Mouse (Mus musculus): Measurements from ENCODE around the gene Hoxc13. TPM values are rescaled to one million over a fixed set of nuclear protein-coding genes. Genes with fewer than 3 reads are reported as not detected.

The Hoxc13 gene
- polyA plus RNA-seq, 1 experiment from 2014 or later: not detected

DNA sequence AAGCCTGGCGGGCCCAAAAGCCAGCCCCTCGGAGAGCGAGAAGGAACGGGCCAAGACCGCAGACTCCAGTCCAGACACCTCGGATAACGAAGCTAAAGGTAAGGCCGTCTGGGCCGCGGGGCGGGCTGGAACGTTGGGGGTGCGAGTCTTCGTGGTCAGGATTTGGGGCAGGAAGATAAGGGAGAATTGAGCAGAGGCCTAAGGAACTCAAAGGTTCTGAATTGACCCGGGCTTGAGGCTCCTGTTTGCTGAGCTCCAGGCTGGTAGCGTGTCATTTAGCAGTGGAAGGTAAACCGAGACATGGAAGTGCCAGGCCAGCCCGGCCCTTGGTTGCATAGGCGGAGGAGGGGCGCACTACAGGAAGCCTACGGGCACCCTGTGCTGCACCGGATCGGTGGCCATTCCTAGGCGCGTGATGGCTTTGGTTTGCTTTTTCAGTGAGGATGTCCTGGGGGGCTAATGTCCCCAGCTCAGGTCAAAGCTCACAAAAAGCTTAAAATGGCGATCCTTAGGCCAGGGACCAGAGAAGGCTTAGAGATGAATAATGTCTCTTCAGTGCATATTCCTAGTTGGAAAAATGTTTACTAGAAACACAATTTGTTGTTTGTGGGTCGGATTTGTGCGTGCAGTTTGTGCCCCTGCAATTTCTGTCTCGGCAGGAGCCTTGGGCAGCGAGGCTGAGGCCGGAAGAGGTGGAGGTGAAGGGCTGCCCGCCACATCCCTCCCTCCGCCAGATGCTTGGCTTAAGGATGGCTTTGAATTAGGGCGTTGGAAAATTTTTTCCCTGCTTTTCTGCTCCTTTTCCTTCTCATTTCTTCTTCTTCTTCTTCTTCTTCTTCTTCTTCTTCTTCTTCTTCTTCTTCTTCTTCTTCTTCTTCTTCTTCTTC is 46.9 kb downstream of the Hoxc13 start:
- peaks cover 55% of the 10 kb centered on the region for H3K27me3 ChIP-seq (ENCODE audit: control insufficient read depth, insufficient read depth, low read length)
- no peak for TF ChIP-seq CTCF (IDR thresholded peaks at IDR 0.05; ENCODE audit: low read depth)
- TF ChIP-seq EP300 (optimal IDR thresholded peaks at IDR 0.05): no peak
- 5% methylated on average over 34 of the region's 34 CpGs for WGBS
- H3K36me3 ChIP-seq (ENCODE audit: control insufficient read depth, insufficient read depth, low read length): no peaks in the 10 kb centered on the region
- ATAC-seq (ENCODE audit: low FRiP score, low TSS enrichment) (no peak), DNase-seq (ENCODE audit: low spot score) (no peak)
- no peak overlapping the region for H3K27ac ChIP-seq (replicated peaks)
- no peak overlapping the region for H3K4me3 ChIP-seq (ENCODE audit: low read depth, low read length)
- no peak overlapping the region for H3K4me2 ChIP-seq (replicated peaks; ENCODE audit: low read depth)
- H3K9ac ChIP-seq (ENCODE audit: low read length): no peak overlapping the region
- H3K9me3 ChIP-seq (ENCODE audit: control insufficient read depth, low read length): no peaks in the 10 kb centered on the region
- no peaks in the 10 kb centered on the region for H3K4me1 ChIP-seq (replicated peaks; ENCODE audit: control insufficient read depth, insufficient read depth)

DNA sequence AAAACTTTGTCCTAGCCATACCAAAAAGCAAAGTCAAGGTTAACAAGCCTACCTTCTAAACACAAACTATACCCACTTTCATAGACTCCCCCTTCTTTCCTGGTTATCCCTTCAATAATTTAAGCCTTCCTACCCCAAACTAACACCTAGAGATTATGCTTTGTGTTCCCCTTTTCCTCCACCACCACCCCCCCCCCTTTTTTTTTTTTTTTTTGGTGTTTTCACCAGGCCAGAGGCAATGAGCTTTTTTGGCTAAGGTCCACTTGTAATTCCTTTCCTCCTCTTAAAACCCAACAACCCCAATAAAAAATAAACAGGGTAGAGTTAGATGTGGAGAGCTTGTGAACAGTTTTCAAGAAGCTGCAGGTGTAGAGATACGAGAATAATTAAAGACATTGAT is 48.4 kb downstream of the Hoxc13 start:
- Histone ChIP-seq H3K36me3 (ENCODE audit: control insufficient read depth, insufficient read depth, low read length) (no peaks in the 10 kb centered on the region), H3K4me2 (replicated peaks; ENCODE audit: low read depth) (no peak overlapping the region), H3K4me1 (replicated peaks; ENCODE audit: control insufficient read depth, insufficient read depth) (no peaks in the 10 kb centered on the region), H3K9me3 (ENCODE audit: control insufficient read depth, low read length) (no peaks in the 10 kb centered on the region), H3K4me3 (ENCODE audit: low read depth, low read length) (no peak overlapping the region), H3K9ac (ENCODE audit: low read length) (no peak overlapping the region), H3K27me3 (ENCODE audit: control insufficient read depth, insufficient read depth, low read length) (peaks cover 59% of the 10 kb centered on the region), H3K27ac (replicated peaks) (no peak overlapping the region)
- no peak for DNase-seq (ENCODE audit: low spot score)
- ATAC-seq (ENCODE audit: low FRiP score, low TSS enrichment): no peak
- TF ChIP-seq CTCF (IDR thresholded peaks at IDR 0.05; ENCODE audit: low read depth) (no peak), EP300 (optimal IDR thresholded peaks at IDR 0.05) (no peak)
- 32% methylated on average over 1 of the region's 1 CpGs for WGBS

DNA sequence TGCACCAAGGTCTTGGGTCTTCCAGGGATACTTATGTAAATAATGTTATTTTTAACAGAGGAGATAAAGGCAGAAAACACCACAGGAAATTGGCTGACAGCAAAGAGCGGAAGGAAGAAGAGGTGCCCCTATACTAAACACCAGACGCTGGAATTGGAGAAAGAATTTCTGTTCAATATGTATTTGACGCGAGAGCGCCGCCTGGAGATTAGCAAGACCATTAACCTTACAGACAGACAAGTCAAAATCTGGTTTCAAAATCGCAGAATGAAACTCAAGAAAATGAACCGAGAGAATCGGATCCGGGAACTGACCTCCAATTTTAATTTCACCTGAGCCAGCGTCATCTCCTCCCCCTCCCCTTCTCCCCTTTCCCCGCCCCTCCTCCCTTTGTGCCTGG is 49.8 kb downstream of the Hoxc13 start:
- Histone ChIP-seq H3K4me2 (replicated peaks; ENCODE audit: low read depth) (no peak overlapping the region), H3K27ac (replicated peaks) (no peak overlapping the region), H3K4me1 (replicated peaks; ENCODE audit: control insufficient read depth, insufficient read depth) (no peaks in the 10 kb centered on the region), H3K9ac (ENCODE audit: low read length) (no peak overlapping the region), H3K27me3 (ENCODE audit: control insufficient read depth, insufficient read depth, low read length) (peaks cover 52% of the 10 kb centered on the region), H3K4me3 (ENCODE audit: low read depth, low read length) (no peak overlapping the region), H3K36me3 (ENCODE audit: control insufficient read depth, insufficient read depth, low read length) (no peaks in the 10 kb centered on the region), H3K9me3 (ENCODE audit: control insufficient read depth, low read length) (no peaks in the 10 kb centered on the region)
- TF ChIP-seq CTCF (IDR thresholded peaks at IDR 0.05; ENCODE audit: low read depth) (peak; percentile 55), EP300 (optimal IDR thresholded peaks at IDR 0.05) (no peak)
- DNase-seq (ENCODE audit: low spot score) (no peak), ATAC-seq (ENCODE audit: low FRiP score, low TSS enrichment) (no peak)
- 3% methylated on average over 12 of the region's 12 CpGs for WGBS

DNA sequence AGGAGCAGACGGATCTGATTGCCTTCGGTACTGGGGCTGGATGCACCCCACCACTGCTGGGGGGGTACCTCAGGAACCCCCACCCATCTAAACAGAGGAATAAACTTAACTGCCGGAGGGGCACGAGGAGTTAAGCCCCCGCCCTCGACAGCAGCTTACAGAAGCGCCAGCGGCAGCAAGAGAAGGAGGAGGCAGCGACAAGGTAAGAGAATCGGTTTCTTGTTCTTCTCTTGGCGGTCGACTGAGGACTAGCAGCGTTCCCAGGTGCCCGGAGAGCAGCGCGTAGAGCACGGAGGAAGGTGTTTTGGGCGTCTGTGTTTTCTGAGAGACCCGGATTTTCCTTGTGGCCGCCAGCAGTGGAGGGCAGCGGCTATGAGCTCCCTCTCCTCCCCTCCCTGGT is 51.4 kb downstream of the Hoxc13 start:
- no peaks in the 10 kb centered on the region for H3K36me3 ChIP-seq (ENCODE audit: control insufficient read depth, insufficient read depth, low read length)
- no peak overlapping the region for H3K27ac ChIP-seq (replicated peaks)
- no peaks in the 10 kb centered on the region for H3K4me1 ChIP-seq (replicated peaks; ENCODE audit: control insufficient read depth, insufficient read depth)
- H3K9ac ChIP-seq (ENCODE audit: low read length): no peak overlapping the region
- peaks cover 50% of the 10 kb centered on the region for H3K27me3 ChIP-seq (ENCODE audit: control insufficient read depth, insufficient read depth, low read length)
- WGBS: 3% methylated on average over 21 of the region's 21 CpGs
- H3K4me2 ChIP-seq (replicated peaks; ENCODE audit: low read depth): no peak overlapping the region
- no peak for TF ChIP-seq EP300 (optimal IDR thresholded peaks at IDR 0.05)
- TF ChIP-seq CTCF (IDR thresholded peaks at IDR 0.05; ENCODE audit: low read depth): no peak
- DNase-seq (ENCODE audit: low spot score) (no peak), ATAC-seq (ENCODE audit: low FRiP score, low TSS enrichment) (no peak)
- no peaks in the 10 kb centered on the region for H3K9me3 ChIP-seq (ENCODE audit: control insufficient read depth, low read length)
- H3K4me3 ChIP-seq (ENCODE audit: low read depth, low read length): no peak overlapping the region

DNA sequence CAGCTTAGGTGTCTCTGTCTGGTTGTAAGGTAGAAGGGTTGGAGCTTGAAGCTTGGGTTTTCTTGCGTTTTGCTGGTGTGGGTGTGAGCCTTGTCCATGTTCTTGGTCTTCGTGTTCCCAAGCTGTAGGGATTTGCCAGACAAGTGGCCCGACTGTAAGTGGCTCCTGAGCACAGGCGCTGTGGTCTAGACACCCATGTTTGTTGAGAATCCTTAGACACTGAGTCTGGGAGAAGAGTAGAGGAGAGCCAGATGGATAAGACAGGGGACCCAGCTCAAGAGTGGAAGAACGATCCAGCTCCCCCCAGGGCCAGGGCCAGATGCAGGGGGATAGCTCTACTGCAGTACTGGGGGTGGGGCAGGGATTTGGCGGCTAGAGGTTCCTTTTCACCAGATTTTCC is 51.9 kb downstream of the Hoxc13 start:
- WGBS: 9% methylated on average over 6 of the region's 6 CpGs
- H3K9ac ChIP-seq (ENCODE audit: low read length): no peak overlapping the region
- H3K4me3 ChIP-seq (ENCODE audit: low read depth, low read length): no peak overlapping the region
- H3K27ac ChIP-seq (replicated peaks): no peak overlapping the region
- TF ChIP-seq EP300 (optimal IDR thresholded peaks at IDR 0.05): no peak
- TF ChIP-seq CTCF (IDR thresholded peaks at IDR 0.05; ENCODE audit: low read depth): no peak
- H3K4me2 ChIP-seq (replicated peaks; ENCODE audit: low read depth): no peak overlapping the region
- H3K9me3 ChIP-seq (ENCODE audit: control insufficient read depth, low read length): no peaks in the 10 kb centered on the region
- ATAC-seq (ENCODE audit: low FRiP score, low TSS enrichment) (no peak), DNase-seq (ENCODE audit: low spot score) (no peak)
- no peaks in the 10 kb centered on the region for H3K4me1 ChIP-seq (replicated peaks; ENCODE audit: control insufficient read depth, insufficient read depth)
- H3K27me3 ChIP-seq (ENCODE audit: control insufficient read depth, insufficient read depth, low read length): peaks cover 47% of the 10 kb centered on the region
- H3K36me3 ChIP-seq (ENCODE audit: control insufficient read depth, insufficient read depth, low read length): no peaks in the 10 kb centered on the region

DNA sequence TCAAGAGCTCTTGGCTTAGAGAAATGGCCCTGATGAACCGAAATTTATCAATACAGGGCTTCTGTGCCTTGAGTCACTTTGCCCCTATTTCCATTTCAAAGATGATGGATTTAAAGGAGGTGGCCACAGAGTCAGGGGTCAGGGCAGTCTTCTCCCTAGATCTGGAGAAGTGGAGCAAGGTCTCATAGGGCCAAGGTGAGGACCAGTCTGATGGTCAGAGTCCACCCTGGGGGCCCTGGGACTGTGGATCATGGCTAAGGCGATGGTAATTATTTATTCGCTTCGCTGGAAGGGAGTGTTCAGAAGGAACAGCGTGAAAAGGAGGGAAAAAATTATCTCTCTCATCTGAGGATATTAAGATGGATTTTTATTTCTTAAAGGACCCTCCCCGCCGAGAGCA is 54.1 kb downstream of the Hoxc13 start:
- ATAC-seq (ENCODE audit: low FRiP score, low TSS enrichment) (no peak), DNase-seq (ENCODE audit: low spot score) (no peak)
- H3K9me3 ChIP-seq (ENCODE audit: control insufficient read depth, low read length): no peaks in the 10 kb centered on the region
- H3K9ac ChIP-seq (ENCODE audit: low read length): no peak overlapping the region
- no peak for TF ChIP-seq CTCF (IDR thresholded peaks at IDR 0.05; ENCODE audit: low read depth)
- TF ChIP-seq EP300 (optimal IDR thresholded peaks at IDR 0.05): no peak
- WGBS: 7% methylated on average over 7 of the region's 7 CpGs
- no peaks in the 10 kb centered on the region for H3K36me3 ChIP-seq (ENCODE audit: control insufficient read depth, insufficient read depth, low read length)
- peaks cover 46% of the 10 kb centered on the region for H3K27me3 ChIP-seq (ENCODE audit: control insufficient read depth, insufficient read depth, low read length)
- H3K4me2 ChIP-seq (replicated peaks; ENCODE audit: low read depth): no peak overlapping the region
- no peak overlapping the region for H3K27ac ChIP-seq (replicated peaks)
- H3K4me3 ChIP-seq (ENCODE audit: low read depth, low read length): no peak overlapping the region
- no peaks in the 10 kb centered on the region for H3K4me1 ChIP-seq (replicated peaks; ENCODE audit: control insufficient read depth, insufficient read depth)

All from stomach, postnatal 0 days (tissue).